Mouse (Mus musculus) hindbrain, postnatal 0 days (tissue): ENCODE results near the gene G6pc. TPM values are rescaled to one million over a fixed set of nuclear protein-coding genes. Genes with fewer than 3 reads are reported as not detected.
"Not testable (repeated sequence)": the region's sequence is repeated elsewhere in the genome, so short reads cannot be mapped to it uniquely, and the experiment has no call there.

Experiments
- ATAC-seq: fragments of 200-750 bp; cut with Nextera tagmentation; 2 replicates; pipeline ENCODE4 v1.8.0; 2017; ENCODE audit warnings: mild to moderate bottlenecking, moderate TSS enrichment, moderate library complexity
- DNase-seq: peaks from one replicate; pipeline ENCODE4 v3.0.0-alpha.2; 2015; ENCODE audit warnings: low spot score
- H3K27ac ChIP-seq: fragments of 300-500 bp; sonication (generic); 2 replicates; pipeline ENCODE4 v1.5.1; 2014; ENCODE audit warnings: mild to moderate bottlenecking
- H3K27me3 ChIP-seq: fragments of 300-500 bp; sonication (generic); 2 replicates; pipeline ENCODE4 v1.6.1; 2014; ENCODE audit warnings: low read length, mixed read lengths; ENCODE audit not compliant: insufficient read depth
- H3K36me3 ChIP-seq: fragments of 300-500 bp; sonication (generic); 2 replicates; pipeline ENCODE4 v1.6.1; 2014; ENCODE audit warnings: low read length, mixed read lengths; ENCODE audit not compliant: insufficient read depth
- H3K4me1 ChIP-seq: fragments of 300-500 bp; sonication (generic); 2 replicates; pipeline ENCODE4 v1.6.1; 2014; ENCODE audit warnings: antibody characterized with exemption, low read length, mixed read lengths; ENCODE audit not compliant: insufficient read depth
- H3K4me2 ChIP-seq: fragments of 300-500 bp; sonication (generic); 2 replicates; pipeline ENCODE4 v1.6.1; 2014; ENCODE audit warnings: low read depth, mild to moderate bottlenecking, low read length, moderate library complexity, mixed read lengths
- H3K4me3 ChIP-seq: fragments of 300-500 bp; sonication (generic); 2 replicates; pipeline ENCODE4 v1.5.1; 2014; ENCODE audit warnings: low read length
- H3K9ac ChIP-seq: fragments of 300-500 bp; sonication (generic); replicated peaks from 2 replicates; pipeline ENCODE4 v1.6.1; 2014; ENCODE audit warnings: mild to moderate bottlenecking, low read length, moderate library complexity, mixed read lengths
- H3K9me3 ChIP-seq: fragments of 300-500 bp; sonication (generic); 2 replicates; pipeline ENCODE4 v1.6.1; 2016; ENCODE audit warnings: low read length, mixed read lengths
- CTCF ChIP-seq: IDR thresholded peaks from 2 replicates; pipeline ENCODE4 v1.5.1; 2016; ENCODE audit warnings: antibody characterized with exemption, control low read depth, low read depth
- WGBS: fragments of 180-500 bp; shearing (Covaris S2); extraction: QIAGEN DNeasy Blood & Tissue Kit; methylation state at CpG from one replicate; pipeline ENCODE4 v1.1.7; 2014; 5-methylcytosine and 5-hydroxymethylcytosine counted together
- polyA plus RNA-seq: library from polyadenylated mRNA; unstranded; fragments of >200 nt; fragmentation: Nextera tagmentation; extraction: Ambion mirVana; gene quantifications from 2 replicates; pipeline ENCODE4 v1.2.1, GENCODE M21; 2015
- total RNA-seq: library from RNA; depleted of rRNA; stranded (reverse); fragments of >200 nt; gene quantifications from 2 replicates; pipeline ENCODE4 v1.2.3, GENCODE M21; 2014; rRNA removed

G6pc gene
- 0.26 TPM in 1 of 2 replicates, not detected in the other for total RNA-seq
- polyA plus RNA-seq, result not detected in 2 replicates

DNA sequence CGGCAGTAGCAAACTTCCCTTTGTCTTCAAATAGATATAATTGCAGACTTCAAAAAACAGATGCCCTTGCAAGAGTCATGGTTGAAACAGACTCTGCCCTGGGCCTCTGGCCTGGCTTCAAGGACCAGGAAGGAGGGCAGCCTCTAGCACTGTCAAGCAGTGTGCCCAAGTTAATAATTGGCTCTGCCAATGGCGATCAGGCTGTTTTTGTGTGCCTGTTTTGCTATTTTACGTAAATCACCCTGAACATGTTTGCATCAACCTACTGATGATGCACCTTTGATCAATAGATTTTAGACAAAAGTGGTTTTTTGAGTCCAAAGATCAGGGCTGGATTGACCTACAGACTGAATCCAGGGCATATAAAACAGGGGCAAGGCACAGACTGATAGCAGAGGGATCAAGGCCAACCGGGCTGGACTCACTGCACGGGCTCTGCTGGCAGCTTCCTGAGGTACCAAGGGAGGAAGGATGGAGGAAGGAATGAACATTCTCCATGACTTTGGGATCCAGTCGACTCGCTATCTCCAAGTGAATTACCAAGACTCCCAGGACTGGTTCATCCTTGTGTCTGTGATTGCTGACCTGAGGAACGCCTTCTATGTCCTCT, at the start of gene G6pc:
TSS of gene G6pc (plus strand) at position 236 of the 610 bp plus-strand sequence.
- WGBS, result 88% methylated on average over 8 of the region's 8 CpGs
- Histone ChIP-seq H3K27me3 (no peaks in the 10 kb centered on the region), H3K4me2 (no peak within 1 kb of the TSS), H3K9ac (no peak within 1 kb of the TSS), H3K4me1 (no peaks in the 10 kb centered on the region), H3K9me3 (no peaks in the 10 kb centered on the region), H3K36me3 (no peaks in the 10 kb centered on the region), H3K4me3 (no peak within 1 kb of the TSS), H3K27ac (no peak within 1 kb of the TSS)
- no peak for ATAC-seq
- no peak for TF ChIP-seq CTCF
- no peak for DNase-seq

DNA sequence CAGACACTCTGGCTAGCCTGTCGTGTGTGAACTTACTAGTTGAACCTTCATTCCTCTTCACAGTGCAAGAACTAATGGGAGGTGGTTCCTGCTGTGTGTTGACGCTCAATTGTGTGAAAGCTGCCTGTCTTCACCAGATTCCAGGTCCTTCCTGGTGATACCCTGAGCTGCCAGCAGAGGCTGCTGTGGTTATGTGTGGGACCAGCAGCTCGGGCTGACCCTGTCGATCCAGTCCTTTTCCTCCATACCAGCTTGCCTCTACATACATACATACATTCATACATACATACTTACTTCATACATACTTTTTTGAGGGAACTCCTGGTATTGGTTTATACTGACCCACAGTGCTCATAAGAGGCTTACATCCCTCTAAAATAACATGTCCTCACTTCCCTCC, 43.8 kb upstream of the G6pc start:
- H3K27ac ChIP-seq, result no peak overlapping the region
- no peaks in the 10 kb centered on the region for H3K27me3 ChIP-seq
- no peak overlapping the region for H3K4me2 ChIP-seq
- no peak overlapping the region for H3K4me3 ChIP-seq
- H3K36me3 ChIP-seq, result peaks cover 52% of the 10 kb centered on the region
- H3K4me1 ChIP-seq, result no peaks in the 10 kb centered on the region
- H3K9me3 ChIP-seq, result no peaks in the 10 kb centered on the region
- peak; percentile 98 for TF ChIP-seq CTCF
- no peak overlapping the region for H3K9ac ChIP-seq
- 7% methylated on average over 4 of the region's 4 CpGs for WGBS
- peak; percentile 81 for DNase-seq
- ATAC-seq, result peak; percentile 76

DNA sequence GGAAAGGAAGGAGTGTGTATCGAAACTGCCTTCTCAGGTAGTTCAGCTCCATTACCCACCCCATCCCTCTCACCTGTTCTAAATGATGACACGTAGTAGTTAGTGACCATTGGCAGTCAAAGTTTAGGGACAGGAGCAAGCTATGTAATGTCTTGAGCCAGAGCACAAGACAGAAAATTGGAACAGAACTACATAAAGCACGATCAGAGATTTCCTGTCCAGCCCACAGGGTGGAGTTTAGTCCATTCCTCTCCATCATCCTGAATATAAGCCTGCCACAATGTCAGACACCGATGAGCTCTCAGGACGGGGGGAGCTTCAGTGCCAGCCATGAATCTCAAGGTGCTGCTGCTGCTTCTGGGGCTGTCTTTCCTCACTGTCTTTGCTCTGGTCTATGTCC, 42.6 kb upstream of the G6pc start, which contains the start of gene Aoc2:
TSS of gene Aoc2 (plus strand) at position 301 of the 400 bp plus-strand sequence.
- WGBS, result 89% methylated on average over 5 of the region's 5 CpGs
- H3K4me3 ChIP-seq, result no peak within 1 kb of the TSS
- H3K36me3 ChIP-seq, result peaks cover 46% of the 10 kb centered on the region
- no peaks in the 10 kb centered on the region for H3K4me1 ChIP-seq
- TF ChIP-seq CTCF, result no peak
- DNase-seq (no peak), ATAC-seq (no peak)
- H3K27me3 ChIP-seq, result no peaks in the 10 kb centered on the region
- H3K4me2 ChIP-seq, result no peak within 1 kb of the TSS
- no peak within 1 kb of the TSS for H3K9ac ChIP-seq
- H3K27ac ChIP-seq, result no peak within 1 kb of the TSS
- no peaks in the 10 kb centered on the region for H3K9me3 ChIP-seq

DNA sequence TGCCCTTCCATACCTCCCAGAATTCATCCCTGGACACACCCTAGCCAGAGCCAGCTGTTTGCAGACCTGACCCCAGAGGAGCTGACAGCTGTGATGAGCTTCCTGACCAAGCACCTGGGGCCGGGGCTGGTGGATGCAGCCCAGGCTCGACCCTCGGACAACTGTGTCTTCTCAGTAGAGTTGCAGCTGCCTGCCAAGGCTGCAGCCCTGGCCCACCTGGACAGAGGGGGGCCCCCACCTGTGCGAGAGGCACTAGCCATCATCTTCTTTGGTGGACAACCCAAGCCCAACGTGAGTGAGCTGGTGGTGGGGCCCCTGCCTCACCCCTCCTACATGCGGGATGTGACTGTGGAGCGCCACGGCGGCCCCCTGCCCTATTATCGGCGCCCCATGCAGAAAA, 42.2 kb upstream of the G6pc start:
- 90% methylated on average over 11 of the region's 11 CpGs for WGBS
- H3K4me1 ChIP-seq, ATAC-seq, H3K4me2 ChIP-seq, H3K9me3 ChIP-seq, H3K27me3 ChIP-seq, DNase-seq, H3K27ac ChIP-seq, H3K4me3 ChIP-seq, H3K9ac ChIP-seq: not testable (repeated sequence)
- H3K36me3 ChIP-seq, result peaks cover 42% of the 10 kb centered on the region

DNA sequence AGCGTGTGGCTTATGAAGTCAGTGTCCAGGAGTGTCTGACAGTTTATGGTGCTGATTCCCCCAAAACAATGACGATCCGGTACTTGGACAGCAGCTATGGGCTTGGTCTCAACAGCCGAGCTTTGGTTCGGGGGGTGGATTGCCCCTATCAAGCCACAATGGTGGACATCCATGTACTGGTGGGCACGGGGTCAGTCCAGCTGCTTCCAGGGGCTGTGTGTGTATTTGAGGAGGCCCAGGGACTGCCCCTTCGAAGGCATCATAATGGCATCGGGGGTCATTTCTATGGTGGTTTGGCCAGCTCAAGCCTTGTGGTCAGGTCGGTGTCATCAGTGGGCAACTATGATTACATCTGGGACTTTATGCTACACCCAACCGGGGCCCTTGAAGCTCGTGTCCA, 41.2 kb upstream of the G6pc start:
- Histone ChIP-seq H3K4me3 (no peak overlapping the region), H3K9me3 (no peaks in the 10 kb centered on the region), H3K36me3 (peaks cover 35% of the 10 kb centered on the region), H3K27me3 (no peaks in the 10 kb centered on the region), H3K27ac (no peak overlapping the region), H3K9ac (no peak overlapping the region), H3K4me1 (no peaks in the 10 kb centered on the region), H3K4me2 (no peak overlapping the region)
- ATAC-seq (no peak), DNase-seq (no peak)
- no peak for TF ChIP-seq CTCF
- 88% methylated on average over 11 of the region's 11 CpGs for WGBS

DNA sequence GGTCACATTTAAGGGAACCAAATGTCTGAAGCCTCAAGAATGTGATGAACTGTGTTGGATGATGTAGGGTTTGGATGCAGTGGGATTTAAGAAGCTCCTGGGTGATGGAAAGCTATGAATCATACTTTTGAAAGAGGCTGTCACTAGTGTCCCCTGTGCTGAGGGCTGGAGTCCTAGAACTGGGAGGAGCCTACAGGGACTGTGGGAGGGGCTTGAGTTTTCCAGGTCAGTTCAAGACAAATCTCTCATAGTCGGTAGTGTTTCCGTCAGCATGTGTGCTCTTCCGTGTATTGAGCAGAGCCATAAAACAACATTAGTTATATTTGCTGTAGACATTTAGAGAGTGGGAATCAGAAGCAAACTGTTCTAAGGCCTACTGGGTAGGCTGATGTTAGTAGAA, 40.0 kb upstream of the G6pc start:
- Histone ChIP-seq H3K9me3 (no peaks in the 10 kb centered on the region), H3K27ac (no peak overlapping the region), H3K4me1 (no peaks in the 10 kb centered on the region), H3K4me2 (no peak overlapping the region), H3K9ac (no peak overlapping the region), H3K36me3 (peaks cover 23% of the 10 kb centered on the region; the same call in 1 of the 2 replicates), H3K27me3 (no peaks in the 10 kb centered on the region), H3K4me3 (no peak overlapping the region)
- DNase-seq, result no peak
- 44% methylated on average over 3 of the region's 3 CpGs for WGBS
- ATAC-seq, result no peak
- TF ChIP-seq CTCF, result no peak

DNA sequence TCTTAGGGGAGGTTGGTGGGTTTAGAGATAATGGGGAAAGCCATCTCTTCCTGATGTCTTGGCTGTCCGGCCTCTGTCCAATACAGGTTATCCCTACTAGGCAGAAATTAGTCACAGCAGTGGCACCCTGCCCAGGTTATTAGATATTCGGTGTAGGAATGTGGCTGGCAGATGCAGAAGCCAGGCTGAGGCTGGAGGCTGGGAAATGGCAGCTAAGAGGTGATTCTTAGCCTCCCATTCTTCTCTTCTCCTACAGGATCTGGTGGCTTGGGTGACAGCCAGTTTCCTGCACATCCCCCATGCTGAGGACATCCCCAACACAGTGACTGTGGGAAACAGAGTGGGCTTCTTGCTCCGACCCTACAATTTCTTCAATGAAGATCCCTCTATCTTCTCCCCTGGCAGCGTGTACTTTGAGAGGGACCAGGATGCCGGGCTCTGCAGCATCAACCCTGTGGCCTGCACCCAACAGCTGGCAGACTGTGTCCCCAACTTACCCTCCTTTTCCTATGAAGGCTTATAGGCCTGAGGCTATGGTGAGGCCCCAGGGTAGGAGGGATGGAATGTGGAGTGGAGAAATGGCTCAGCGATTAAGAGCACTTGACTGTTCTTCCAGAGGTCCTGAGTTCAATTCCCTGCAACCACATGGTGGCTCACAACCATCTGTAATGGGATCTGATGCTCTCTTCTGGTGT, 38.3 kb upstream of the G6pc start:
- no peak overlapping the region for H3K4me2 ChIP-seq
- H3K4me3 ChIP-seq, result no peak overlapping the region
- H3K9me3 ChIP-seq, result no peaks in the 10 kb centered on the region
- peak; percentile 17 for DNase-seq
- 63% methylated on average over 6 of the region's 6 CpGs for WGBS
- no peak for TF ChIP-seq CTCF
- ATAC-seq, result no peak
- no peaks in the 10 kb centered on the region for H3K4me1 ChIP-seq
- no peaks in the 10 kb centered on the region for H3K27me3 ChIP-seq
- no peak overlapping the region for H3K27ac ChIP-seq
- H3K9ac ChIP-seq, result no peak overlapping the region
- peaks cover 14% of the 10 kb centered on the region; the same call in 1 of the 2 replicates for H3K36me3 ChIP-seq
